Mouse (Mus musculus) gastrocnemius, postnatal 10 days (tissue): ENCODE measurements around the gene Abat. TPM values are rescaled to one million over a fixed set of nuclear protein-coding genes. Genes with fewer than 3 reads are reported as not detected.
"Not testable (repeated sequence)": the region's sequence is repeated elsewhere in the genome, so short reads cannot be mapped to it uniquely, and the experiment has no call there.

Experiments
- DNase-seq: peaks from one replicate; pipeline ENCODE4 v3.0.0; 2021; ENCODE audit warnings: mixed read lengths
- total RNA-seq, 2 experiments: library from RNA; stranded (reverse); gene quantifications; 2 replicates each; pipeline ENCODE4 v1.2.3; 2021

Abat gene
- total RNA-seq, 2 experiments from 2014 or later = 6.8 to 7.1 TPM

- no peak for DNase-seq
Observed at GRCm38 (mm10) chr16:8532894-8533293, 19.7 kb downstream of the Abat start.

GRCm38 (mm10) chr16:8533477-8533876 lies 20.2 kb downstream of the Abat start:
- DNase-seq = no peak

- no peak for DNase-seq
Observed at GRCm38 (mm10) chr16:8534466-8535200, 21.4 kb downstream of the Abat start.

GRCm38 (mm10) chr16:8535411-8535810 lies 22.2 kb downstream of the Abat start:
- no peak for DNase-seq

- no peak for DNase-seq
Observed at GRCm38 (mm10) chr16:8539150-8539865, 26.1 kb downstream of the Abat start.

- peak; percentile 73 for DNase-seq
Observed at GRCm38 (mm10) chr16:8540859-8541314, 27.7 kb downstream of the Abat start.

- DNase-seq = no peak
Observed at GRCm38 (mm10) chr16:8547836-8548235, 34.6 kb downstream of the Abat start.

GRCm38 (mm10) chr16:8549506-8549905 lies 36.3 kb downstream of the Abat start:
- DNase-seq = no peak

GRCm38 (mm10) chr16:8554351-8554750 lies 41.1 kb downstream of the Abat start:
- no peak for DNase-seq

GRCm38 (mm10) chr16:8554751-8555150 lies 41.5 kb downstream of the Abat start:
- DNase-seq = not testable (repeated sequence)

- DNase-seq = not testable (repeated sequence)
Observed at GRCm38 (mm10) chr16:8555371-8555770, 42.1 kb downstream of the Abat start.

GRCm38 (mm10) chr16:8560079-8560478 lies 46.9 kb downstream of the Abat start:
- DNase-seq = no peak

- DNase-seq = not testable (repeated sequence)
Observed at GRCm38 (mm10) chr16:8561101-8561500, 47.9 kb downstream of the Abat start.

- DNase-seq = not testable (repeated sequence)
Observed at GRCm38 (mm10) chr16:8561856-8562255, 48.6 kb downstream of the Abat start.

- DNase-seq = not testable (repeated sequence)
Observed at GRCm38 (mm10) chr16:8562827-8563226, 49.6 kb downstream of the Abat start.

- DNase-seq = no peak
Observed at GRCm38 (mm10) chr16:8564836-8565235, 51.6 kb downstream of the Abat start.

GRCm38 (mm10) chr16:8565539-8565938 lies 52.3 kb downstream of the Abat start:
- no peak for DNase-seq

- DNase-seq = no peak
Observed at GRCm38 (mm10) chr16:8566115-8566711, 53.0 kb downstream of the Abat start.

- DNase-seq = no peak
Observed at GRCm38 (mm10) chr16:8568881-8569280, 55.7 kb downstream of the Abat start.

GRCm38 (mm10) chr16:8570336-8570735 lies 57.1 kb downstream of the Abat start:
- DNase-seq = no peak

- DNase-seq = no peak
Observed at GRCm38 (mm10) chr16:8570901-8571615, 57.8 kb downstream of the Abat start.

GRCm38 (mm10) chr16:8573041-8573440 lies 59.8 kb downstream of the Abat start:
- DNase-seq = no peak
